Mouse (Mus musculus): ENCODE measurements around the gene Reps2.

GRCm38 (mm10) chrX:162380730-162381129 is 262.7 kb downstream of the Reps2 start:
- TF ChIP-seq EP300 (IDR thresholded peaks at IDR 0.05; ENCODE audit: low read depth): no peak
- TF ChIP-seq CTCF (IDR thresholded peaks at IDR 0.05; ENCODE audit: low read depth): no peak

All from heart, postnatal 0 days (tissue).